Mouse (Mus musculus) embryonic facial prominence, embryonic 13.5 days (tissue): Measurements from ENCODE around the gene Nup188. TPM values are rescaled to one million over a fixed set of nuclear protein-coding genes. Genes with fewer than 3 reads are reported as not detected.

ENCODE experiments used
- ATAC-seq: fragments of 200-750 bp; cut with Nextera tagmentation; 2 replicates; pipeline ENCODE4 v1.8.0; 2017; ENCODE audit warnings: low read depth; ENCODE audit not compliant: insufficient number of reproducible peaks, insufficient read depth, low FRiP score, low TSS enrichment
- H3K27ac ChIP-seq: fragments of 300-500 bp; sonication (generic); 2 replicates; pipeline ENCODE4 v1.5.1; 2015; ENCODE audit warnings: moderate library complexity, mild to moderate bottlenecking, inconsistent platforms
- H3K27me3 ChIP-seq: fragments of 300-500 bp; sonication (generic); 2 replicates; pipeline ENCODE4 v1.6.1; 2015; ENCODE audit warnings: mild to moderate bottlenecking, inconsistent platforms
- H3K36me3 ChIP-seq: fragments of 300-500 bp; sonication (generic); 2 replicates; pipeline ENCODE4 v1.6.1; 2015; ENCODE audit warnings: mild to moderate bottlenecking, inconsistent platforms
- H3K4me1 ChIP-seq: fragments of 300-500 bp; sonication (generic); 2 replicates; pipeline ENCODE4 v1.6.1; 2015; ENCODE audit warnings: inconsistent platforms
- H3K4me2 ChIP-seq: fragments of 300-500 bp; sonication (generic); 2 replicates; pipeline ENCODE4 v1.6.1; 2015; ENCODE audit warnings: moderate library complexity, mild to moderate bottlenecking, inconsistent platforms
- H3K4me3 ChIP-seq: fragments of 300-500 bp; sonication (generic); 2 replicates; pipeline ENCODE4 v1.5.1; 2015; ENCODE audit warnings: mild to moderate bottlenecking, inconsistent platforms
- H3K9ac ChIP-seq: fragments of 300-500 bp; sonication (generic); 2 replicates; pipeline ENCODE4 v1.6.1; 2015; ENCODE audit warnings: mild to moderate bottlenecking, inconsistent platforms
- H3K9me3 ChIP-seq: fragments of 300-500 bp; sonication (generic); 2 replicates; pipeline ENCODE4 v1.6.1; 2016; ENCODE audit warnings: inconsistent platforms
- WGBS: fragments of 180-500 bp; shearing (Covaris S2); methylation state at CpG from one replicate; pipeline ENCODE4 v1.1.7; 2015; ENCODE audit warnings: mixed read lengths; 5-methylcytosine and 5-hydroxymethylcytosine counted together
- polyA plus RNA-seq: library from polyadenylated mRNA; unstranded; fragments of >200 nt; fragmentation: Nextera tagmentation; extraction: Ambion mirVana; gene quantifications from 2 replicates; pipeline ENCODE4 v1.2.1, GENCODE M21; 2015

Nup188 gene
- polyA plus RNA-seq, 1 experiment from 2014 or later: 40.7 TPM

- no peak overlapping the region for H3K4me3 ChIP-seq
- no peaks in the 10 kb centered on the region for H3K27me3 ChIP-seq
- H3K9me3 ChIP-seq: no peaks in the 10 kb centered on the region
- H3K27ac ChIP-seq: no peak overlapping the region
- no peak overlapping the region for H3K9ac ChIP-seq
- peaks cover 79% of the 10 kb centered on the region for H3K36me3 ChIP-seq
- no peak overlapping the region for H3K4me2 ChIP-seq
- peaks cover 13% of the 10 kb centered on the region for H3K4me1 ChIP-seq
- 86% methylated on average over 5 of the region's 5 CpGs for WGBS
- no peak for ATAC-seq
These were observed 39.2 kb upstream of the Nup188 start for GRCm38 (mm10) chr2:30247036-30247435.

- H3K36me3 ChIP-seq: peaks cover 79% of the 10 kb centered on the region
- no peak overlapping the region for H3K9ac ChIP-seq
- no peak for ATAC-seq
- 64% methylated on average over 4 of the region's 4 CpGs for WGBS
- H3K27ac ChIP-seq: no peak overlapping the region
- H3K4me3 ChIP-seq: no peak overlapping the region
- H3K4me1 ChIP-seq: peaks cover 14% of the 10 kb centered on the region
- no peak overlapping the region for H3K4me2 ChIP-seq
- no peaks in the 10 kb centered on the region for H3K27me3 ChIP-seq
- H3K9me3 ChIP-seq: no peaks in the 10 kb centered on the region
These were observed 38.5 kb upstream of the Nup188 start for GRCm38 (mm10) chr2:30247681-30248080.

- WGBS: 98% methylated on average over 3 of the region's 3 CpGs
- H3K27me3 ChIP-seq: no peaks in the 10 kb centered on the region
- H3K36me3 ChIP-seq: peaks cover 75% of the 10 kb centered on the region
- ATAC-seq: no peak
- H3K9me3 ChIP-seq: no peaks in the 10 kb centered on the region
- H3K27ac ChIP-seq: no peak overlapping the region
- 0 out of 2 replicates have a peak overlapping the region, but pooled peaks have one; percentile 21 for H3K9ac ChIP-seq
- H3K4me1 ChIP-seq: peaks cover 16% of the 10 kb centered on the region
- H3K4me2 ChIP-seq: no peak overlapping the region
- no peak overlapping the region for H3K4me3 ChIP-seq
These were observed 37.0 kb upstream of the Nup188 start for GRCm38 (mm10) chr2:30249182-30249581.

GRCm38 (mm10) chr2:30250166-30251128, 35.8 kb upstream of the Nup188 start:
- Histone ChIP-seq H3K27me3 (no peaks in the 10 kb centered on the region), H3K9me3 (no peaks in the 10 kb centered on the region), H3K36me3 (peaks cover 77% of the 10 kb centered on the region), H3K27ac (no peak overlapping the region), H3K4me1 (peaks cover 14% of the 10 kb centered on the region), H3K9ac (no peak overlapping the region), H3K4me2 (no peak overlapping the region), H3K4me3 (no peak overlapping the region)
- no peak for ATAC-seq
- WGBS: 87% methylated on average over 10 of the region's 10 CpGs

GRCm38 (mm10) chr2:30251417-30252104, 34.6 kb upstream of the Nup188 start:
- 78% methylated on average over 5 of the region's 5 CpGs for WGBS
- Histone ChIP-seq H3K9ac (no peak overlapping the region), H3K4me3 (no peak overlapping the region), H3K9me3 (no peaks in the 10 kb centered on the region), H3K4me2 (no peak overlapping the region), H3K36me3 (peaks cover 78% of the 10 kb centered on the region), H3K27me3 (no peaks in the 10 kb centered on the region), H3K4me1 (peaks cover 11% of the 10 kb centered on the region), H3K27ac (peak overlapping the region; percentile 22; the same call in 1 of the 2 replicates)
- no peak; the same call in 1 of the 2 replicates for ATAC-seq

GRCm38 (mm10) chr2:30252521-30252920, 33.7 kb upstream of the Nup188 start:
- Histone ChIP-seq H3K36me3 (peaks cover 88% of the 10 kb centered on the region), H3K9ac (no peak overlapping the region), H3K4me3 (no peak overlapping the region), H3K4me2 (no peak overlapping the region), H3K27ac (no peak overlapping the region), H3K27me3 (no peaks in the 10 kb centered on the region), H3K9me3 (no peaks in the 10 kb centered on the region), H3K4me1 (peaks cover 11% of the 10 kb centered on the region)
- WGBS: 73% methylated on average over 3 of the region's 3 CpGs
- ATAC-seq: no peak

GRCm38 (mm10) chr2:30253809-30254208, 32.4 kb upstream of the Nup188 start:
- ATAC-seq: no peak
- Histone ChIP-seq H3K9me3 (no peaks in the 10 kb centered on the region), H3K9ac (no peak overlapping the region), H3K4me2 (no peak overlapping the region), H3K36me3 (peaks cover 93% of the 10 kb centered on the region), H3K27ac (no peak overlapping the region), H3K27me3 (no peaks in the 10 kb centered on the region), H3K4me1 (peaks cover 11% of the 10 kb centered on the region), H3K4me3 (no peak overlapping the region)
- WGBS: 80% methylated on average over 5 of the region's 5 CpGs

GRCm38 (mm10) chr2:30255631-30256395, 30.4 kb upstream of the Nup188 start:
- Histone ChIP-seq H3K4me3 (no peak overlapping the region), H3K27me3 (no peaks in the 10 kb centered on the region), H3K9me3 (no peaks in the 10 kb centered on the region), H3K36me3 (peaks cover 94% of the 10 kb centered on the region), H3K4me1 (peaks cover 15% of the 10 kb centered on the region), H3K9ac (no peak overlapping the region), H3K4me2 (no peak overlapping the region), H3K27ac (no peak overlapping the region)
- no peak for ATAC-seq
- WGBS: 97% methylated on average over 42 of the region's 42 CpGs

GRCm38 (mm10) chr2:30256616-30257350, 29.4 kb upstream of the Nup188 start:
- Histone ChIP-seq H3K9ac (no peak overlapping the region), H3K27ac (no peak overlapping the region), H3K9me3 (no peaks in the 10 kb centered on the region), H3K4me1 (peaks cover 11% of the 10 kb centered on the region), H3K36me3 (peaks cover 95% of the 10 kb centered on the region), H3K4me3 (no peak overlapping the region), H3K27me3 (no peaks in the 10 kb centered on the region), H3K4me2 (no peak overlapping the region)
- ATAC-seq: no peak
- WGBS: 96% methylated on average over 30 of the region's 30 CpGs

- H3K27me3 ChIP-seq: no peaks in the 10 kb centered on the region
- 88% methylated on average over 7 of the region's 7 CpGs for WGBS
- H3K4me1 ChIP-seq: peaks cover 8% of the 10 kb centered on the region; the same call in 1 of the 2 replicates
- H3K9ac ChIP-seq: 0 out of 2 replicates have a peak overlapping the region, but pooled peaks have one; percentile 0
- H3K4me3 ChIP-seq: no peak overlapping the region
- H3K36me3 ChIP-seq: peaks cover 94% of the 10 kb centered on the region
- H3K4me2 ChIP-seq: no peak overlapping the region
- H3K9me3 ChIP-seq: no peaks in the 10 kb centered on the region
- ATAC-seq: no peak
- H3K27ac ChIP-seq: no peak overlapping the region
These were observed 28.3 kb upstream of the Nup188 start for GRCm38 (mm10) chr2:30257699-30258460.
